Mouse (Mus musculus) ES-E14 (cell line): ENCODE data around the gene Micall1.

ENCODE experiments used
- CHD2 ChIP-seq: IDR thresholded peaks from 2 replicates; pipeline ENCODE4 v1.6.1; 2014; ENCODE audit warnings: mild to moderate bottlenecking, low read depth, low read length, inconsistent platforms
- HCFC1 ChIP-seq: IDR thresholded peaks from 2 replicates; pipeline ENCODE4 v1.6.1; 2012; ENCODE audit warnings: low read length, inconsistent platforms, borderline replicate concordance; ENCODE audit not compliant: insufficient read depth
- MAFK ChIP-seq: IDR thresholded peaks from 2 replicates; pipeline ENCODE4 v1.6.1; 2014; ENCODE audit warnings: mild to moderate bottlenecking, low read depth, low read length, inconsistent platforms; ENCODE audit not compliant: insufficient read depth
- ZC3H11A ChIP-seq: IDR thresholded peaks from 2 replicates; pipeline ENCODE4 v1.6.1; 2012; ENCODE audit warnings: low read depth, mild to moderate bottlenecking, inconsistent platforms, low read length, borderline replicate concordance
- ZNF384 ChIP-seq: IDR thresholded peaks from 2 replicates; pipeline ENCODE4 v1.6.1; 2012; ENCODE audit warnings: low read depth, low read length, inconsistent platforms

DNA sequence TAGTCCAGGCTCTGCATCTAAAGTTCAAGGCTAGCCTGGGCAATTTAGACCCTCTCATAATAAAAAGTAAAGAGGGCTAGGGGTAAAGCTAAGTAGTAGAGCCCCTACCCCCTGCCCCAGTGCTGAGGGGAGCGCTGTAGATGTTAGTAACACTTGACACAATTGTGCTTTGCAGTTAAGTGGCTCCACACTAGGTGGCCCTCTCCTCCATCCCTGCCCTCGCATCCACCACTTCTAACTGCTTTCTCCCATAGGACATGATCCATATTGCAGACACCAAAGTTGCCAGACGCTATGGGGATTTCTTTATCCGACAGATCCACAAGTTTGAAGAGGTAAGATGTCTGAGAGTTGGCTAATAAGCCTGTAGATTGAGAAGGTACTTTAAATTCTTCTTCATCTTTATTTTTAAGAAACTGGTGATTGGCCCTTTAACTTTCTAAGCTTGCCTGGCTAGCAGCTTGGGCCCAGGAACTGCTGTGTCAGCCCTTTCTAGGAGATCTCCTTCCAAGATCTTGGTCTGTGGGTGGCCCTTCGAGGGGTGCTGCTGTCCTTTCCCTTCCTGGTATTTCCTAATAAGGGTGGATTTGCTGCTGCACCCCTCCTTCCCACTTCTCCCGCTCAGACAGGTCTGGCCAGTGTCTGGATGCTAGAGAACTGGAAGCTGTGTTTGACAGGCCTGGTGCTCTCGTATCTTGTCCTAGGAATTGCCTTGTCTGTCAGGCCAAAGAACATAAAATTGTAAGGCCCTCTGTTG is 15.4 kb upstream of the Micall1 start:
- TF ChIP-seq ZNF384 (no peak), MAFK (peak; percentile 78), ZC3H11A (no peak), HCFC1 (no peak), CHD2 (no peak)
